Mouse (Mus musculus): ENCODE measurements around the gene Olfr520. TPM values are rescaled to one million over a fixed set of nuclear protein-coding genes. Genes with fewer than 3 reads are reported as not detected.
"Not testable (repeated sequence)": the region's sequence is repeated elsewhere in the genome, so short reads cannot be mapped to it uniquely, and the experiment has no call there.

Gene Olfr520
- polyA plus RNA-seq, 1 experiment from 2014 or later = not detected

DNA sequence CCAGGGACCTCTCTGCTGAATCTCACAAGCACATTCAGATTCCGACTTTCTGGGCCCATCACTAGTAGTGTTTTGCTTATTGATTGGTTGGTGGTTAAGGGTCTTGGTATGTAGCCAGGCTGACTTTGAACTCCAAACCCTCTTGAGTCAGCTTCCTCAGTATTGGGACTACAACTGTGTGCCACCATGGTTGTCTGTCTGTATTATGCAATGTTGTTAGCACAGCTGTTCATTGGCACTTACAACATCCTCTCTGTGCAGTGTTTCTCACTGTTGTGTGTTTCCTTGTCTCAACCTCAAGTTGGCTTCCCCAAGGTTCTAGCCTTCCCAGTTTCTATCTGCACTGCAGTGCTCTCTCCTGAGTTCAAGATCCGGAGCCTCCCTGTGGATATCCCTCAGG, 13.5 kb upstream of the Olfr520 start:
- Histone ChIP-seq H3K9me3 (replicated peaks; ENCODE audit: control insufficient read depth, low read length) (no peaks in the 10 kb centered on the region), H3K27me3 (ENCODE audit: control insufficient read depth, insufficient read depth, low read length) (no peaks in the 10 kb centered on the region), H3K9ac (replicated peaks; ENCODE audit: low read length) (no peak overlapping the region), H3K4me3 (ENCODE audit: low read depth, low read length) (no peak overlapping the region), H3K36me3 (replicated peaks; ENCODE audit: control insufficient read depth, insufficient read depth, low read depth, low read length) (no peaks in the 10 kb centered on the region), H3K4me2 (ENCODE audit: low read depth, low read length) (no peak overlapping the region), H3K27ac (replicated peaks; ENCODE audit: low read depth, low read length) (no peak overlapping the region), H3K4me1 (ENCODE audit: control insufficient read depth, insufficient read depth, low read length) (no peaks in the 10 kb centered on the region)
- no peak for ATAC-seq (replicated peaks; ENCODE audit: insufficient number of reproducible peaks, low FRiP score, low TSS enrichment, low read depth)
- WGBS = 61% methylated on average over 2 of the region's 2 CpGs
- no peak for DNase-seq (ENCODE audit: low spot score)

DNA sequence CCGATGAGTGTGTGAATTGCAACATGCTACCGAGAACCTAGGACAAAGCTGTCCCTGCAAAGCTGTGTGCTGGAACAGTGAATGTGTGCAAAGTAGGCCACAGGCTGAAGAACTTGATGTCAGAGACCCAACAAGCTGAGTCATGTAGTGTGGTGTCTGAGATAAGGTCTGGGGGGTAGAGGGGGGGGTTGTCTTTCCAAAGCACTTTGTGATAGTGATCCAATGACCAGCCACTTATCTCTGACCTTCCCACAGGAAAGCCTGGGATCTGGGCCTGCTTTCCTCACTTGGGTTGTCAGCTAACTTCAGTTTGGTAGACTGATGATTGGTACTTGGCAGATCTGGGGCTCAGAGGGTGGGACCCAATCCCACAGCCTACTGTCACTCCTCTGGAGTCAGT, 4.5 kb downstream of the Olfr520 start:
- ATAC-seq (replicated peaks; ENCODE audit: insufficient number of reproducible peaks, low FRiP score, low TSS enrichment, low read depth) (no peak), DNase-seq (ENCODE audit: low spot score) (no peak)
- Histone ChIP-seq H3K27ac (replicated peaks; ENCODE audit: low read depth, low read length) (no peak overlapping the region), H3K36me3 (replicated peaks; ENCODE audit: control insufficient read depth, insufficient read depth, low read depth, low read length) (no peaks in the 10 kb centered on the region), H3K9ac (replicated peaks; ENCODE audit: low read length) (no peak overlapping the region), H3K4me3 (ENCODE audit: low read depth, low read length) (no peak overlapping the region), H3K27me3 (ENCODE audit: control insufficient read depth, insufficient read depth, low read length) (no peaks in the 10 kb centered on the region), H3K9me3 (replicated peaks; ENCODE audit: control insufficient read depth, low read length) (no peaks in the 10 kb centered on the region), H3K4me1 (ENCODE audit: control insufficient read depth, insufficient read depth, low read length) (no peaks in the 10 kb centered on the region), H3K4me2 (ENCODE audit: low read depth, low read length) (no peak overlapping the region)
- 93% methylated on average over 2 of the region's 2 CpGs for WGBS

DNA sequence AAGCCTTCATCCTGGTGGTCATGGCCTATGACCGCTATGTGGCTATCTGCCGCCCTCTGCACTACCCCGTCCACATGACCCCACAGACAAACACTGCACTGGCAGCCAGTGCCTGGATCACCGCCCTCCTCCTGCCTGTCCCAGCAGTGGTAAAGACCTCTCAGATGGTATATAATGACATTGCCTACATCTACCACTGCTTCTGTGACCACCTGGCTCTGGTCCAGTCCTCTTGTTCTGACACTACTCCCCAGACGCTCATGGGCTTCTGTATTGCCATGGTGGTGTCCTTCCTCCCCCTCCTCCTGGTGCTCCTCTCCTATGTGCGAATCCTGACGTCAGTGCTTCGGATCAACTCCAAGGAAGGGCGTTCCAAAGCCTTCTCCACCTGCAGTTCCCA, 5.4 kb downstream of the Olfr520 start:
- H3K4me2 ChIP-seq (ENCODE audit: low read depth, low read length); ATAC-seq (replicated peaks; ENCODE audit: insufficient number of reproducible peaks, low FRiP score, low TSS enrichment, low read depth); H3K9me3 ChIP-seq (replicated peaks; ENCODE audit: control insufficient read depth, low read length); H3K9ac ChIP-seq (replicated peaks; ENCODE audit: low read length); DNase-seq (ENCODE audit: low spot score); H3K4me3 ChIP-seq (ENCODE audit: low read depth, low read length); H3K4me1 ChIP-seq (ENCODE audit: control insufficient read depth, insufficient read depth, low read length); H3K27me3 ChIP-seq (ENCODE audit: control insufficient read depth, insufficient read depth, low read length); H3K27ac ChIP-seq (replicated peaks; ENCODE audit: low read depth, low read length); H3K36me3 ChIP-seq (replicated peaks; ENCODE audit: control insufficient read depth, insufficient read depth, low read depth, low read length): not testable (repeated sequence)
- WGBS = 93% methylated on average over 9 of the region's 9 CpGs

DNA sequence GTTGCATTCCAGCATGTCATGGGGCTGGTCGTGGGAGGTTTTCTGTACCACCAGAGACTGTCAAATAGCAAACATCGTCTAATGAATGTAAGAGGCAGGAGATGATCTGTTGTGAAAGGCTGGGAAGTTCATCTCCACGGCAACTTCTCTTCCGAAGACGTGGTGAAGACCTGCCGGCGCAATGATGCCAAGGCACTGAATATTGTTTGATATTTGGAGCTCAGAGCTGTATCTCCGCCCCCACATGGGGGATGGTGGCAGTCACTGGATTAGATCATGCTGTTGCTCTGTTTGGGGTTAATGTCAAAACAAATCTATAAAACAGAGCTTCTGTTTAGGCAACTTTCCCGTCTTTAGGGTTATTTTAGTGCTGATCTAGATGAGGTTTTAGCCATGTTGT, 9.2 kb downstream of the Olfr520 start:
- H3K9me3 ChIP-seq (replicated peaks; ENCODE audit: control insufficient read depth, low read length) = no peaks in the 10 kb centered on the region
- H3K4me1 ChIP-seq (ENCODE audit: control insufficient read depth, insufficient read depth, low read length) = no peaks in the 10 kb centered on the region
- H3K4me2 ChIP-seq (ENCODE audit: low read depth, low read length) = no peak overlapping the region
- ATAC-seq (replicated peaks; ENCODE audit: insufficient number of reproducible peaks, low FRiP score, low TSS enrichment, low read depth) = no peak
- H3K27ac ChIP-seq (replicated peaks; ENCODE audit: low read depth, low read length) = no peak overlapping the region
- 69% methylated on average over 9 of the region's 9 CpGs for WGBS
- no peak overlapping the region for H3K4me3 ChIP-seq (ENCODE audit: low read depth, low read length)
- no peak for DNase-seq (ENCODE audit: low spot score)
- no peaks in the 10 kb centered on the region for H3K36me3 ChIP-seq (replicated peaks; ENCODE audit: control insufficient read depth, insufficient read depth, low read depth, low read length)
- H3K27me3 ChIP-seq (ENCODE audit: control insufficient read depth, insufficient read depth, low read length) = no peaks in the 10 kb centered on the region
- no peak overlapping the region for H3K9ac ChIP-seq (replicated peaks; ENCODE audit: low read length)

DNA sequence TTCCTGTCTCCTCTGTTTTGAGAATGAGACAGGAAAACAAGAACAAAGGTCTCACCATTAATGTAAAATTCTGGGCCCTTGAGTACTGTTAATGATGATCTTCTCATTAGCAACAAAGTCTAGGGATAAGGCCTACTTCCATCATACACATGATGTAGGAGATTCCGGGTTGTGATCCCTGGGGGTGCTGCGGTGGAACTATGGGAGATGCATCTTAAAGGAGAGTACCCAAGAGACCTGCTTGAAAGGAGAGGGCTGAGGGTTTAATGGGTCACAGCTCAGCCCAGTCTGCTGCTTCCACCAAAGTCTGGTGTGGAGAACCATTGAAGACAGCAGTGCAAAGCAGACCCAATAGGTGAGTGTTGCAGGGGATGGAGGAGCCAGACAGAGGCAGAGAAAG, 33.1 kb downstream of the Olfr520 start, which contains the start of gene Olfr521:
Gene Olfr521 (plus strand): TSS at position 301 of the 400 bp plus-strand sequence.
- WGBS = 96% methylated on average over 2 of the region's 2 CpGs
- no peak within 1 kb of the TSS for H3K27ac ChIP-seq (replicated peaks; ENCODE audit: low read depth, low read length)
- no peaks in the 10 kb centered on the region for H3K4me1 ChIP-seq (ENCODE audit: control insufficient read depth, insufficient read depth, low read length)
- H3K4me3 ChIP-seq (ENCODE audit: low read depth, low read length) = no peak within 1 kb of the TSS
- no peak within 1 kb of the TSS for H3K4me2 ChIP-seq (ENCODE audit: low read depth, low read length)
- H3K9ac ChIP-seq (replicated peaks; ENCODE audit: low read length) = no peak within 1 kb of the TSS
- no peaks in the 10 kb centered on the region for H3K36me3 ChIP-seq (replicated peaks; ENCODE audit: control insufficient read depth, insufficient read depth, low read depth, low read length)
- no peaks in the 10 kb centered on the region for H3K27me3 ChIP-seq (ENCODE audit: control insufficient read depth, insufficient read depth, low read length)
- ATAC-seq (replicated peaks; ENCODE audit: insufficient number of reproducible peaks, low FRiP score, low TSS enrichment, low read depth) (no peak), DNase-seq (ENCODE audit: low spot score) (no peak)
- H3K9me3 ChIP-seq (replicated peaks; ENCODE audit: control insufficient read depth, low read length) = peaks cover 8% of the 10 kb centered on the region

DNA sequence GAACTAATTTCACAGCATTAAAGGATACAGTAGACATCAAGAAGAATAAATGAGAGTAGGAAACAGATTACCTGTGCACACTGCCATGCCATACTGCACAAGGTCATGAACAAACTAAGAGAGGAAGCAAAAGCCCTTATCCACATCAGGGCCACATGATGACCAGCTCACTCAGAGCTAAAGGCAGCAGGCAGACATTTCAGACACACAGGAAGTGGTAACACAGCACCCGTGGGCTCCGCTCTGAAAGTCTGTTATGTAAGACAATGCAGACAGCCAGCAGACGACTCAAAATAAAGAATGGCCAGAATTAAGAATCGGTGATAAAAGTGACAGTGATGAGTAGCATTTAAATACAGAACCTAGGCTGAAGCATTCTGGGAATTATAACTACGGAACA, 51.3 kb downstream of the Olfr520 start:
- DNase-seq (ENCODE audit: low spot score) (no peak), ATAC-seq (replicated peaks; ENCODE audit: insufficient number of reproducible peaks, low FRiP score, low TSS enrichment, low read depth) (no peak)
- no peak overlapping the region for H3K9ac ChIP-seq (replicated peaks; ENCODE audit: low read length)
- 79% methylated on average over 5 of the region's 5 CpGs for whole genome bisulfite sequencing
- no peaks in the 10 kb centered on the region for H3K9me3 ChIP-seq (replicated peaks; ENCODE audit: control insufficient read depth, low read length)
- H3K27ac ChIP-seq (replicated peaks; ENCODE audit: low read depth, low read length) = no peak overlapping the region
- no peaks in the 10 kb centered on the region for H3K36me3 ChIP-seq (replicated peaks; ENCODE audit: control insufficient read depth, insufficient read depth, low read depth, low read length)
- H3K27me3 ChIP-seq (ENCODE audit: control insufficient read depth, insufficient read depth, low read length) = no peaks in the 10 kb centered on the region
- H3K4me2 ChIP-seq (ENCODE audit: low read depth, low read length) = no peak overlapping the region
- H3K4me3 ChIP-seq (ENCODE audit: low read depth, low read length) = no peak overlapping the region
- H3K4me1 ChIP-seq (ENCODE audit: control insufficient read depth, insufficient read depth, low read length) = no peaks in the 10 kb centered on the region

DNA sequence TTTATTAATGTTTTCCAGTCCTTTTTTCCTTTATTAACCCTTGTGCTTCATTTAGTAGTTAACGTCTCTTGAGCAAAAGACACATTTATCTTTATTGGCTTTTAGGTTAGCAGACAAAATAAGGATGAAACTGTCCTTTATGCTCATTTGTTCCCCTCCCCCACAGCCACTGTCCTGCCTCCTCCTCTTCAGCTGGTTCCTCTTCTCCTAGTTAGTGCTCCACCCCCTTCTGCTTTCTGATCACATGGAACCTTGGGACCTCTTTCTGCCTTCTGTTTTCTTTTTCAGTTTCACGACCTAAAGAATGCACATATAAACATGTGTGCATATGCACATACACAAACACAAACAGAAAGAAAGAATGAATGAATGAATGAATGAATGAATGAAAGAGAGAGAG, 51.8 kb downstream of the Olfr520 start:
- H3K27me3 ChIP-seq (ENCODE audit: control insufficient read depth, insufficient read depth, low read length) = no peaks in the 10 kb centered on the region
- ATAC-seq (replicated peaks; ENCODE audit: insufficient number of reproducible peaks, low FRiP score, low TSS enrichment, low read depth) = no peak
- no peak overlapping the region for H3K4me2 ChIP-seq (ENCODE audit: low read depth, low read length)
- WGBS = 80% methylated on average over 2 of the region's 2 CpGs
- DNase-seq (ENCODE audit: low spot score) = no peak
- no peaks in the 10 kb centered on the region for H3K36me3 ChIP-seq (replicated peaks; ENCODE audit: control insufficient read depth, insufficient read depth, low read depth, low read length)
- no peaks in the 10 kb centered on the region for H3K9me3 ChIP-seq (replicated peaks; ENCODE audit: control insufficient read depth, low read length)
- no peak overlapping the region for H3K9ac ChIP-seq (replicated peaks; ENCODE audit: low read length)
- no peak overlapping the region for H3K27ac ChIP-seq (replicated peaks; ENCODE audit: low read depth, low read length)
- H3K4me3 ChIP-seq (ENCODE audit: low read depth, low read length) = no peak overlapping the region
- no peaks in the 10 kb centered on the region for H3K4me1 ChIP-seq (ENCODE audit: control insufficient read depth, insufficient read depth, low read length)

DNA sequence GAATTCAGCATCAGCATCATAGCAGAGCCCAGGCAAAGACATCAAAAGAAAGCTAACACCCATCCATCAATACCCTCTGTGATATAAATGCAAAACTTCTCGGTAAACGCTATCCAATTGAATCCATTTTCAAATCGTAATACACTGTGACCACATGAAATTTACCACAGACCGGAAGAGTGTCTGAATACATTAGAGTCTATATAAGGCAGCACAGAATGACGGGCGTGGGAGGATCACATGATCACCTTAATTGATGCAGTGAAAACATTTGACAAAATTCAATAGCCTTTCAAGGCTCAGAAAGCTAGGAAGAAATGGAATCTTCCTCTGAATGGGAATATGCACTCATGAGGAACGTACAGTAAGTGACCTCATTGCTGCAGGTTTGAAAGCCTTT, 53.3 kb downstream of the Olfr520 start:
- Histone ChIP-seq H3K9ac (replicated peaks; ENCODE audit: low read length) (no peak overlapping the region), H3K36me3 (replicated peaks; ENCODE audit: control insufficient read depth, insufficient read depth, low read depth, low read length) (no peaks in the 10 kb centered on the region), H3K4me1 (ENCODE audit: control insufficient read depth, insufficient read depth, low read length) (no peaks in the 10 kb centered on the region), H3K9me3 (replicated peaks; ENCODE audit: control insufficient read depth, low read length) (no peaks in the 10 kb centered on the region), H3K27ac (replicated peaks; ENCODE audit: low read depth, low read length) (no peak overlapping the region), H3K27me3 (ENCODE audit: control insufficient read depth, insufficient read depth, low read length) (no peaks in the 10 kb centered on the region), H3K4me2 (ENCODE audit: low read depth, low read length) (no peak overlapping the region), H3K4me3 (ENCODE audit: low read depth, low read length) (no peak overlapping the region)
- DNase-seq (ENCODE audit: low spot score) (no peak), ATAC-seq (replicated peaks; ENCODE audit: insufficient number of reproducible peaks, low FRiP score, low TSS enrichment, low read depth) (no peak)
- WGBS = 88% methylated on average over 7 of the region's 7 CpGs

All from embryonic facial prominence, embryonic 11.5 days (tissue).